Mouse (Mus musculus) midbrain, embryonic 15.5 days (tissue): ENCODE measurements around the gene Eif2b2. TPM values are rescaled to one million over a fixed set of nuclear protein-coding genes. Genes with fewer than 3 reads are reported as not detected.

ENCODE experiments used
- ATAC-seq: fragments of 200-750 bp; cut with Nextera tagmentation; replicated peaks from 2 replicates; pipeline ENCODE4 v1.8.0; 2017; ENCODE audit warnings: moderate TSS enrichment
- H3K27ac ChIP-seq: fragments of 300-500 bp; sonication (generic); 2 replicates; pipeline ENCODE4 v1.5.1; 2015; ENCODE audit warnings: mild to moderate bottlenecking, inconsistent platforms
- H3K27me3 ChIP-seq: fragments of 300-500 bp; sonication (generic); replicated peaks from 2 replicates; pipeline ENCODE4 v1.6.1; 2015; ENCODE audit warnings: inconsistent platforms
- H3K36me3 ChIP-seq: fragments of 300-500 bp; sonication (generic); replicated peaks from 2 replicates; pipeline ENCODE4 v1.6.1; 2015; ENCODE audit warnings: inconsistent platforms
- H3K4me1 ChIP-seq: fragments of 300-500 bp; sonication (generic); 2 replicates; pipeline ENCODE4 v1.6.1; 2015; ENCODE audit warnings: inconsistent platforms
- H3K4me2 ChIP-seq: fragments of 300-500 bp; sonication (generic); 2 replicates; pipeline ENCODE4 v1.6.1; 2015; ENCODE audit warnings: inconsistent platforms, mild to moderate bottlenecking, moderate library complexity
- H3K4me3 ChIP-seq: fragments of 300-500 bp; sonication (generic); 2 replicates; pipeline ENCODE4 v1.5.1; 2015; ENCODE audit warnings: mild to moderate bottlenecking, inconsistent platforms
- H3K9ac ChIP-seq: fragments of 300-500 bp; sonication (generic); 2 replicates; pipeline ENCODE4 v1.6.1; 2015; ENCODE audit warnings: mild to moderate bottlenecking, inconsistent platforms
- H3K9me3 ChIP-seq: fragments of 300-500 bp; sonication (generic); 2 replicates; pipeline ENCODE4 v1.6.1; 2016; ENCODE audit warnings: inconsistent platforms
- WGBS: fragments of 180-500 bp; shearing (Covaris S2); methylation state at CpG from one replicate; pipeline ENCODE4 v1.1.7; 2015; ENCODE audit warnings: mixed read lengths; 5-methylcytosine and 5-hydroxymethylcytosine counted together
- polyA plus RNA-seq: library from polyadenylated mRNA; unstranded; fragments of >200 nt; fragmentation: Nextera tagmentation; extraction: Ambion mirVana; gene quantifications from 2 replicates; pipeline ENCODE4 v1.2.1, GENCODE M21; 2015

Eif2b2 gene
- polyA plus RNA-seq, 1 experiment from 2014 or later = 78.2 TPM

DNA sequence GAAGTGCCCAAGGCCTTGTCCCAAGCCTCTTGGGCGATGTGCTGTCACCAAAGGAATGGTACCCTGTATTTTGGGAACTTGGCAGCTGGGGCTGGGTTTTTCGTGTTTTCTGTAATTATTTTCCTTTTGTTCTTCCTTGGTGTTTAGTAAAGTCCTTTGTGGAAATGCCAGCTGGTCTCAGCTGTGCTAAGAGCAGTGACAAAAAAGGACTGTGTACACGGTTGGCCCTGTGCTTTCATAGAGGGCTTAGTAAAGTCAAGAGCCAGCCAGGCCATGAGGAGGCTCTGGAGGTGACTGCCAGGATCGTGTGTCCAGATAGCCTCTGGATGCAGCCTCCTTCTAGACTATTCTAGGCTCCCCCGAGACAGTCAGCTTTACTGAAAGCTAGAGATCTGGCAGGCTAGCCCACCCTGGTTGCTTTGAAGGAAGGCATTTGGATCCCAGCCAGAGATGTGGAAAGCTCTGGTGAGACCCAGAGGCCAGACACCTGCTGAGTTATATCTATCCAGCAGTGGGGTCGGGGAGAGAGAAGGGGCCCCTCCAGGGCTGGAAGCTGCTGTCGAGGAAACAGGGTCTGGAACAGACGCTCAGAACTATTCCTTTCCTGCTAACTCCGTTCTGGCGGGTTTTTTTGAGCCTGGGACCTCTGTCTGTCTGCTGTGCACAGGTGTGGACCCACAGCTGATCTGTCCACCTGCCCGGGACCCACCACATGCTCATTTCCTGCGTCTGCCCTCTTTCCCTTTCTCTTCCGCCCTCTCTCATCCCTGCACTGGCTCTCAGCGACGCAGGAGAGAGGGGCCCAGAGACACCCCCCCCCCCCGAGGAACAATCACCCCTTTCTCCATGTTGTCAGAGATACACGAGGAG is 37.6 kb upstream of the Eif2b2 start:
- no peak for ATAC-seq

GRCm38 (mm10) chr12:85182345-85182643 is 37.0 kb upstream of the Eif2b2 start:
- WGBS = 6% methylated on average over 8 of the region's 8 CpGs
- no peak for ATAC-seq
- Histone ChIP-seq H3K4me3 (no peak overlapping the region), H3K4me1 (peaks cover 16% of the 10 kb centered on the region), H3K27ac (no peak overlapping the region), H3K36me3 (no peaks in the 10 kb centered on the region), H3K4me2 (peak overlapping the region; percentile 22), H3K9ac (peak overlapping the region; percentile 20; the same call in 1 of the 2 replicates), H3K9me3 (no peaks in the 10 kb centered on the region), H3K27me3 (peaks cover 13% of the 10 kb centered on the region; the same call in 1 of the 2 replicates)

More for the DNA sequence above, 37.6 kb upstream of the Eif2b2 start:
- Histone ChIP-seq H3K36me3 (no peaks in the 10 kb centered on the region), H3K27me3 (peaks cover 13% of the 10 kb centered on the region; the same call in 1 of the 2 replicates), H3K4me1 (peaks cover 22% of the 10 kb centered on the region), H3K4me2 (peak overlapping the region; percentile 22), H3K27ac (no peak overlapping the region), H3K4me3 (no peak overlapping the region), H3K9me3 (no peaks in the 10 kb centered on the region), H3K9ac (peak overlapping the region; percentile 20; the same call in 1 of the 2 replicates)
- WGBS = 23% methylated on average over 15 of the region's 17 CpGs

DNA sequence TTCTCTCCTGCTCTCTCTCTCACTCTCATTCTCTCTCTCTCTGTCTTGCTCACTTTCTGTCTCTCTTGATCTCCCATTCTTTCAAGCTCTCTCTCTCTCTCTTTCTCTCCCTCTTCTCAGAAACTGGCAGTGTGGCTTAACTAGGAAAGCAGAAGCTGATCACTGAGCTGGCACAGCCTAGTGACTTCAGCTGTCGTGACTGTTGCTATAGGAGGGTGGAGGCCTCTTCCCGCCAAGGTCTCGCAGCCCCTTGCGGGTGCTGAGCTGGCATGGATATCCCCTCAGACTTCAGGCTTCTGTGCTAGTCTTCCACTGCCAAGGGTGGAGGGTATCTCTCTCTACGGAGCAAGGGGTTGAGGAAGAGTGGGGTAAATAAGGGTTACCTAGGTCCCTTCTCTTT is 36.4 kb upstream of the Eif2b2 start:
- Histone ChIP-seq H3K9me3 (no peaks in the 10 kb centered on the region), H3K4me3 (no peak overlapping the region), H3K27me3 (peaks cover 9% of the 10 kb centered on the region; the same call in 1 of the 2 replicates), H3K4me2 (no peak overlapping the region), H3K27ac (no peak overlapping the region), H3K4me1 (peaks cover 13% of the 10 kb centered on the region), H3K9ac (no peak overlapping the region), H3K36me3 (no peaks in the 10 kb centered on the region)
- 56% methylated on average over 5 of the region's 5 CpGs for WGBS
- ATAC-seq = no peak

DNA sequence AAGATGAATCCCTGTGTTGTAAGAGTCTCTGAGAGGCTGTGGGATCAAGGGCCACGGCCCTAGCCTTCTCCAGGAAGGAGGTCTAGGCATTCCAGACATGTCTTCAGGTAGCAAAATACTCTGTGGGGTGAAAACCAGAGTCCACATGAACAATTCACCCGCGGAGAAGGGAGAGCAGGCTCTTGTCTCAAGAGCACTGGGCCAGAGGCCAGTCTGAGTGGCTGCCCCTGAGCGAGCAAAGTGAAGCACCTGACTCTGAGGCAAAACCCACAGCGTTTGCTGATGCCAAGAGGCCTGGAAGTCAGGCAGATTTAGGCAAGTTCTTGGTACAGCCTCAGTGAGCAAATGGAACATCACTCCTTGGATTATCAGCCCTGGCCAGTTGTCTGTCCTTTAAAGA is 35.2 kb upstream of the Eif2b2 start:
- Histone ChIP-seq H3K27me3 (peaks cover 5% of the 10 kb centered on the region; the same call in 1 of the 2 replicates), H3K4me2 (no peak overlapping the region), H3K9me3 (no peaks in the 10 kb centered on the region), H3K4me3 (no peak overlapping the region), H3K36me3 (no peaks in the 10 kb centered on the region), H3K27ac (no peak overlapping the region), H3K4me1 (peaks cover 13% of the 10 kb centered on the region), H3K9ac (no peak overlapping the region)
- no peak for ATAC-seq
- 73% methylated on average over 5 of the region's 5 CpGs for WGBS

- H3K4me2 ChIP-seq = no peak overlapping the region
- H3K4me1 ChIP-seq = peaks cover 13% of the 10 kb centered on the region
- H3K27ac ChIP-seq = no peak overlapping the region
- no peak overlapping the region for H3K9ac ChIP-seq
- no peaks in the 10 kb centered on the region for H3K36me3 ChIP-seq
- WGBS = 69% methylated on average over 8 of the region's 8 CpGs
- H3K27me3 ChIP-seq = peaks cover 5% of the 10 kb centered on the region; the same call in 1 of the 2 replicates
- H3K9me3 ChIP-seq = no peaks in the 10 kb centered on the region
- no peak overlapping the region for H3K4me3 ChIP-seq
- no peak for ATAC-seq
These were observed 33.5 kb upstream of the Eif2b2 start for GRCm38 (mm10) chr12:85185810-85186209.

DNA sequence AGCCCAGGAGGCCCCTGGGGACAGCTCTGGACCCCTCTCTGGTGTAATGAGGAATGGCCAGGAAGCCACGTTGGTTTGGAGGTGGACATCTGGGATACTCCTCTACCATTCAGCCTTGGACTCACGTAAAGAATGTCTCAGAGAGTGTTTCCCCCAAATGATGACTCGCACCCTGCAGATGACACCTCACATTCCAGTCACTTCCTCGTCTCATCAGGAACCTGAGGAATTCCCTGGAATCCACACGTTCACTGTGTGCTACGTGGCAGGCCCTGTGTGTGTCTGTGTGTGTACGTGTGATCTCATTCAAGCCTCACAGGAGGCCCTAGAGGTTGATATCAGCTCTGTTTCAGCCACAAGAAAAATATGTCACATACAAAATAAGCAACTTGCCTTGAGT is 32.9 kb upstream of the Eif2b2 start:
- no peak overlapping the region for H3K4me3 ChIP-seq
- H3K27me3 ChIP-seq = 0 out of 2 replicates have a peak, but pooled peaks cover under 1% of the 10 kb centered on the region
- H3K9me3 ChIP-seq = no peaks in the 10 kb centered on the region
- H3K9ac ChIP-seq = no peak overlapping the region
- H3K4me2 ChIP-seq = no peak overlapping the region
- H3K4me1 ChIP-seq = peaks cover 13% of the 10 kb centered on the region
- no peaks in the 10 kb centered on the region for H3K36me3 ChIP-seq
- no peak overlapping the region for H3K27ac ChIP-seq
- 79% methylated on average over 7 of the region's 7 CpGs for WGBS
- no peak for ATAC-seq

DNA sequence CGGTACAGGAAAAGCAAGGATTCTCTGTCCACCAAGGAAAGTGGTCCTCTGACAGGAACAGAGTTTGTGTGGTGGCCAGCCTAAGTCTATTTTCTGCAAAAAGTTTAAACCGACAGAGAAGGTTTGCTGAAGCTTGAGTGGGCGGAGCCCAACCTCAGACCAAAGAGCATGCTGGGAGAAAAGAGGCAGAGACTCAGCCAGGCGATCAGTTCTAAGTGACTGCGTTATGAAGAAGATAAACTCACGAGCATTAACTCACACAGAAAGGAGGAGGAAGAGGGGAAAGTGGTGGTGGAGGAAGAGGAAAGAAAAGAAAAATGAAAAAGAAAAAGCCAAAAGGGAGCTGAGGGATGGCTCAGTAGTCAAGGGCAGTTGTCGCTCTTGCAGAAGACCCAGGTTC is 29.0 kb upstream of the Eif2b2 start:
- 76% methylated on average over 7 of the region's 7 CpGs for WGBS
- Histone ChIP-seq H3K9ac (no peak overlapping the region), H3K36me3 (no peaks in the 10 kb centered on the region), H3K4me2 (no peak overlapping the region), H3K9me3 (no peaks in the 10 kb centered on the region), H3K4me3 (no peak overlapping the region), H3K27ac (no peak overlapping the region), H3K27me3 (no peaks in the 10 kb centered on the region), H3K4me1 (no peaks in the 10 kb centered on the region)
- ATAC-seq = no peak

DNA sequence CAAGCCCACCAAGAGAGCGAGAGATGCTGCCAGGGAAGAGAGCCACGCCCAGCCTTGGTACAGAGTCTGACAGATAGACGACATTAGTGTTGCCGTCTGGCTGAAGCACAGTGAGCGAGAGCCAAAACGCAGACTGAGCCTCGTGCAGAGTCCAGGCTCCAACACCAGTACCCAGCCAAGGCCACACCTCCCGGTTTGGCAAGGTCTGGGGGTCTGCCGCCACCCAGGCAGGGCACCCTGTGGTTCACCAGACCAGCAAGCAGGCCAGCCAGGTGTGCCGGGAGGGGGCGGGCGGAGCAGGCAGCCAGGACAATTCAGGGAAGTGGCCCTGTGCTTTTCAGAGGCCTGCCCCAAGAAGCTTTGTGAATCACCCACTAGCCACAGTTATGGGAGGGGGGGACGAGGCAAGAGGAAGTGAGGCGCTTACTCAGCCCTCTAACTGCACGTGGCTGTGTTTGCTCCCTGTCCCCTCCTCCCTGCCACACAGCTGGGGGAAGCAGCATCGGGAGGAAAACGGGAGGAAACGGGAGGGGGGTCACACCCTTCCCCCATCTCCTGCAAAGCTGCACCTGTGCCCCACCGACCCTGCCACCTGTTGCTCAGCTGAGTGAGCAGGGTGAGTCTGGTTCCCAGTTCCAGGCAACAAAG is 26.7 kb upstream of the Eif2b2 start:
- no peak for ATAC-seq
- Histone ChIP-seq H3K4me1 (no peaks in the 10 kb centered on the region), H3K4me2 (no peak overlapping the region), H3K27me3 (no peaks in the 10 kb centered on the region), H3K9me3 (no peaks in the 10 kb centered on the region), H3K36me3 (no peaks in the 10 kb centered on the region), H3K27ac (no peak overlapping the region), H3K4me3 (no peak overlapping the region), H3K9ac (no peak overlapping the region)
- WGBS = 31% methylated on average over 19 of the region's 19 CpGs

- Histone ChIP-seq H3K36me3 (no peaks in the 10 kb centered on the region), H3K4me2 (no peak overlapping the region)
- WGBS = 79% methylated on average over 10 of the region's 10 CpGs
These were observed 26.1 kb upstream of the Eif2b2 start for GRCm38 (mm10) chr12:85193146-85193545.

DNA sequence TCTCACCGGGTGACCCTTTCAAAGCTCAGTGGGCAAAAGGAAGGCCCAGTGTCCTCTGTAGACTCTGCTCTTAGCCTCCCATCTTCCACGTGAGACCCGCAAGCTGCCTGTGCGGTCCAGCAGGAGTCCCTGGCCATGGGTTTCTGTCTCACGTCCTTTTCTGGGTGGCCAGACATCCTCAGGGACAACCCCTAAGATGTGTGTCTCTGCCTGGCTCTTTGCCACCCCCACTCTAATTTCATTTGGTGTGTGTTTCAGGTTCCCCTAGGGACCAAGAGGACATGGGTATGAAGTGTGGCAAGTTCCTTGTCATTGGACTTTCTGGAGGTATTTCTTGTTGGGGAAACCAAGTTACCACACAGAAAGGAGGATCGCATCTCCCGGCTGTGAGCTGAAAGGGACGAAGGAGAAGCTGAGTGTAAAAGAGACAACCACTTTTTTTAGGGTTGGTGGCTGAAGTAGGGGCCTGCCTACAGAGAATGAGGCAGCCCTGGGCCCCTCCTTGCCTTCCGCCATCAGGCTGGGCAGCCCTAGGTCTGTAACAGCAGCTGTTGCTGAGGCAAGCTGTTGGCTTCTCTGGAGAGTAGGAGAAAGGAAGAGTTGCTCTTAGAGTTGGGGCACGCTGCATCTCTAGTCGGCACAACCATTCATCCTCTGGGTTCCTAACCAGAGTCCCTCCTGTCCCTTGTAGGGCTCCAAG is 25.2 kb upstream of the Eif2b2 start:
- no peak for ATAC-seq
- Histone ChIP-seq H3K4me3 (no peak overlapping the region), H3K4me2 (no peak overlapping the region), H3K27ac (no peak overlapping the region), H3K9me3 (no peaks in the 10 kb centered on the region), H3K27me3 (no peaks in the 10 kb centered on the region), H3K4me1 (no peaks in the 10 kb centered on the region), H3K9ac (no peak overlapping the region), H3K36me3 (no peaks in the 10 kb centered on the region)
- 93% methylated on average over 11 of the region's 11 CpGs for WGBS

More at GRCm38 (mm10) chr12:85193146-85193545, 26.1 kb upstream of the Eif2b2 start:
- H3K9me3 ChIP-seq = no peaks in the 10 kb centered on the region
- no peaks in the 10 kb centered on the region for H3K27me3 ChIP-seq
- ATAC-seq = no peak
- no peak overlapping the region for H3K4me3 ChIP-seq
- H3K9ac ChIP-seq = no peak overlapping the region
- H3K4me1 ChIP-seq = no peaks in the 10 kb centered on the region
- H3K27ac ChIP-seq = no peak overlapping the region

DNA sequence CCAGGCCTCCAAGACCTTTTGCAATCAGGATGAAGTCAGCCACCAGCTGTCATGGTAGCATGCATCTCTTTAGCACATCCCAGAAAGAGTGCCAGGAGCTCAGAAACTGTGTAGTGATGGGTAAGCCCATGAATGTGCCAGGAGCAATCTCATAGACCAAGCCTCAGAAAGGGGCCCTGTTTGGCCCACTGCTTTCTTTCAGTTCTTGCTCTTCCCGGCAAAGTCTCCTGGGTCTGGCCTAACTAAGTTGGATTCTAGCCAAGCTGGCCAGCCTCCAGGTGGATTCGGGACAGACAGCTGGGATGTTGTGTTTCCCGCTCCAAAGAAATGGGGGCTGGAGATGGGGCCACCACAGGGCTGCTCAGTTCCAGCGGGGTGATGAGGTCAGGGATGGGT is 24.7 kb upstream of the Eif2b2 start:
- H3K4me1 ChIP-seq = no peaks in the 10 kb centered on the region
- no peaks in the 10 kb centered on the region for H3K27me3 ChIP-seq
- no peaks in the 10 kb centered on the region for H3K36me3 ChIP-seq
- H3K27ac ChIP-seq = no peak overlapping the region
- ATAC-seq = no peak
- 48% methylated on average over 4 of the region's 4 CpGs for WGBS
- no peak overlapping the region for H3K4me2 ChIP-seq
- no peak overlapping the region for H3K9ac ChIP-seq
- no peaks in the 10 kb centered on the region for H3K9me3 ChIP-seq
- H3K4me3 ChIP-seq = no peak overlapping the region

DNA sequence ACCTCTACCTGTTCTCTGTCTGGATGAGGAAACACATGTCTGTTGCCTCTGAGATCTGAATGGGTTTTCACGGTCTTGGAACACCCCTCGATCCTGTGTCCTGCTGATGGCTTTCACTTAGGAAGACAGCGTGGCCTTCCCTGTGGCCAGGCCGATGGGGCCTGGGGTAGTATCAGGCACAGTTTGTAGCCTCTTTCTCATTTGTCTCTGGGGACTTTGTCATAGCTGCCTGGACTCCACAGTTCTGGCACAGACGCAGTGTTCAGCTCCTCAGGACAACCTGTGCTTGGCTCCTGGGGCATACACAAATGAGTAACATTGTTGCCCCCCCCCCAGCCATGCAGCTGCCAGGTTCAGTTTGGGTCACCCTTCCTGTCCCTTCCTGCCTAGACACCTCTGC is 24.2 kb upstream of the Eif2b2 start:
- H3K4me3 ChIP-seq = no peak overlapping the region
- WGBS = 73% methylated on average over 5 of the region's 5 CpGs
- H3K9me3 ChIP-seq = no peaks in the 10 kb centered on the region
- H3K27ac ChIP-seq = no peak overlapping the region
- no peaks in the 10 kb centered on the region for H3K27me3 ChIP-seq
- no peak overlapping the region for H3K9ac ChIP-seq
- no peaks in the 10 kb centered on the region for H3K4me1 ChIP-seq
- ATAC-seq = no peak
- no peaks in the 10 kb centered on the region for H3K36me3 ChIP-seq
- no peak overlapping the region for H3K4me2 ChIP-seq
